Mouse (Mus musculus): ENCODE measurements around the gene Syf2. TPM values are rescaled to one million over a fixed set of nuclear protein-coding genes. Genes with fewer than 3 reads are reported as not detected.

Gene Syf2
- total and polyA plus RNA-seq, 3 experiments, result 94.6 to 165 (median 103) TPM

DNA sequence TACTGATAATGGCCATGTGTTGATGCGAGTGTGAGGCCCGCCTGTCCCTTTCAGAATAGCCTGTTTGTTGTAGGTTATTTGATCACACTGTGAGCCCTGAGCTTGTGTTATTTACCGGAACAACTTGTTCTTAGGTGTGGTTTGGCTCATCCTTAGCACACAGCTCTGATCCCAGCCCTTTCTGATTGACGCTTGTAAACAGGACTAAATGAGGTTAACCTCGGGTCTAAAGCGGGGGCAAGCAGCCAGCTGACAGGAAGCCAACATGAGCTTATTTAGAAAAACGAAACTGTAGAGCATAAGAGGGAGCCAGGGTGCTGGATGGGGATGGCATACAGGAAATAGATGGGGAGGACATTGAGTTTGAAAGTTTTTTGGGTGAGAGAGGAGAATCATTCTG lies 12.3 kb upstream of the Syf2 start:
- H3K27me3 ChIP-seq (ENCODE audit: control insufficient read depth in 1 of 2, insufficient read depth in 2 of 2, low read length in 2 of 2), result no peaks in the 10 kb centered on the region
- peak; percentile 65 for DNase-seq (ENCODE audit: low read depth, low spot score)
- H3K4me1 ChIP-seq (ENCODE audit: control insufficient read depth in 1 of 2, insufficient read depth in 2 of 2, low read length in 2 of 2), result peaks cover 36 to 61% of the 10 kb centered on the region in 2 experiments
- peak overlapping the region in 1 of 2 experiments; percentile 0; a peak in 1 of 4 replicates for H3K4me3 ChIP-seq (ENCODE audit: control insufficient read depth in 1 of 2, insufficient read depth in 1 of 2, low read depth in 2 of 2, low read length in 2 of 2)
- peak overlapping the region; percentile 67 for H3K27ac ChIP-seq (ENCODE audit: control insufficient read depth, low read depth, low read length)
- H3K9me3 ChIP-seq (replicated peaks; ENCODE audit: insufficient read depth, low read length), result no peaks in the 10 kb centered on the region
- peaks cover 0 to 36% of the 10 kb centered on the region in 2 experiments; a peak in 2 of 4 replicates for H3K36me3 ChIP-seq (ENCODE audit: control insufficient read depth in 1 of 2, insufficient read depth in 2 of 2, low read length in 2 of 2)
- peak overlapping the region; percentile 12 for H3K9ac ChIP-seq (ENCODE audit: control insufficient read depth, low read depth, low read length, poor library complexity, severe bottlenecking)
- TF ChIP-seq MYB (IDR thresholded peaks at IDR 0.05; ENCODE audit: low read depth, low read length) (no peak), EP300 (IDR thresholded peaks at IDR 0.05; ENCODE audit: low read depth in 1 of 2, low read length in 2 of 2) (peak in 1 of 2 experiments; percentile 17; a peak in 1 of 4 replicates), POLR2AphosphoS5 (IDR thresholded peaks at IDR 0.05; ENCODE audit: borderline replicate concordance, low read depth, low read length) (no peak), HCFC1 (IDR thresholded peaks at IDR 0.05; ENCODE audit: low read depth, low read length) (no peak), CTCF (IDR thresholded peaks at IDR 0.05 in 2 of 3, conservative IDR thresholded peaks at IDR 0.05 in 1 of 3; ENCODE audit: control insufficient read depth in 1 of 3, insufficient read depth in 1 of 3, low read depth in 2 of 3, low read length in 3 of 3, poor library complexity in 1 of 3, severe bottlenecking in 1 of 3) (no peak), GABPA (IDR thresholded peaks at IDR 0.05; ENCODE audit: low read depth, low read length) (no peak), TCF12 (IDR thresholded peaks at IDR 0.05; ENCODE audit: low read depth, low read length) (no peak; the same call in 1 of the 2 replicates), MAX (IDR thresholded peaks at IDR 0.05; ENCODE audit: low read length) (peak; percentile 40; the same call in 1 of the 2 replicates), ZNF384 (IDR thresholded peaks at IDR 0.05; ENCODE audit: low read depth, low read length) (no peak), POLR2AphosphoS2 (IDR thresholded peaks at IDR 0.05; ENCODE audit: low read length) (no peak), USF1 (IDR thresholded peaks at IDR 0.05; ENCODE audit: low read depth, low read length) (0 out of 2 replicates have a peak, but pooled peaks have one; percentile 14), NRF1 (IDR thresholded peaks at IDR 0.05; ENCODE audit: insufficient read depth, low read depth, low read length, poor library complexity, severe bottlenecking) (no peak), KAT2A (conservative IDR thresholded peaks at IDR 0.05; ENCODE audit: low read depth, low read length) (no peak), MEF2A (IDR thresholded peaks at IDR 0.05; ENCODE audit: extremely low read depth, insufficient replicate concordance, low read depth, low read length, poor library complexity, severe bottlenecking) (no peak), BHLHE40 (IDR thresholded peaks at IDR 0.05; ENCODE audit: borderline replicate concordance, low read depth, low read length) (no peak), MXI1 (IDR thresholded peaks at IDR 0.05; ENCODE audit: low read depth, low read length) (peak; percentile 40; the same call in 1 of the 2 replicates), CHD2 (IDR thresholded peaks at IDR 0.05; ENCODE audit: low read length) (no peak), NELFE (IDR thresholded peaks at IDR 0.05; ENCODE audit: low read depth, low read length) (no peak), RAD21 (IDR thresholded peaks at IDR 0.05; ENCODE audit: low read depth, low read length) (no peak), SMC3 (IDR thresholded peaks at IDR 0.05; ENCODE audit: low read depth, low read length) (no peak), ETS1 (IDR thresholded peaks at IDR 0.05; ENCODE audit: low read depth, low read length) (peak; percentile 88), UBTF (IDR thresholded peaks at IDR 0.05; ENCODE audit: borderline replicate concordance, insufficient read depth, low read depth, low read length) (no peak), SIN3A (IDR thresholded peaks at IDR 0.05; ENCODE audit: low read length) (peak; percentile 62)
- H3K79me2 ChIP-seq (ENCODE audit: control insufficient read depth, insufficient read depth, low read length, poor library complexity), result peaks cover 11% of the 10 kb centered on the region

Measured in MEL (cell line).